Mouse (Mus musculus) kidney, adult 11 months (tissue): ENCODE data around the gene Amotl1.
"Not testable (repeated sequence)": the region's sequence is repeated elsewhere in the genome, so short reads cannot be mapped to it uniquely, and the experiment has no call there.

Source experiments
- DNase-seq: peaks from one replicate; pipeline ENCODE4 v3.0.0; 2022

Gene Amotl1

DNA sequence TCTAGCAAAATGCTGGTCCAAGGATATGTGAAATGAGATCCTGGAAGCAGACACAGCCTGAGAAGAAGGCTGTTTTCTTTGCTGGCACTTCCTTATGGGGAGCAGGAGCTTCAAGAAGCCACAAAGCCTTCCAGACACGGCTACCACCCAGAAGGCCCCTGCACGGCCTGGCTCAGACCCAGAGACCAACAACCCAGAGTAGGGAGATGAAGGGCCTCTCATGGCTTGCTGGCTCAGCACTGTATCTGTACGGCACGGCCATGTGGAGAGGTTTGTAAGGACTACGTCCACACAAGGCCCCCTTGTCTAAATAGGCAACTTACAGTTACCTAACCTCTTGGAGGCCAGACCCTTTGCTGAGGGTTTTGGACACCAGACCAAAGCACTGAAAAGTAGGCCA, 45.1 kb downstream of the Amotl1 start:
- DNase-seq: no peak

DNA sequence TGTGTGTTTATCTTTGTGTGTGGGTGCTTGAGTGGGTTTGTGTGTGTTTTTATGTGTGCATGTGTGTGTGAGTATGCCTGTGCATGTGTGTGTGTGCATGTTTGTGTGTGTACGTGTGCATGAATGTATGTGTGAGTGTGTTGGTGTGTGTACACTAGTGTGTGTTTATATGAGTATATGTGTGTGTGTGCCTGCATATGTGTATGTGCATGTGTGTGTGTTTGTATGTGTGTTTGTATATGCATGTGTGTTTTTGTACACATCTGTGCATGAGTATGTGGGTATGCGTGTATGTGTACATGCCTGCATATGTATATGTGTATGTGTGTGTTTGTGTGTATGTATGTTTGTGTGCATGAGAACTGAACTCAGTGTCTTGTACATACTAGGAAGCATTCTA, 46.7 kb downstream of the Amotl1 start:
- no peak for DNase-seq

DNA sequence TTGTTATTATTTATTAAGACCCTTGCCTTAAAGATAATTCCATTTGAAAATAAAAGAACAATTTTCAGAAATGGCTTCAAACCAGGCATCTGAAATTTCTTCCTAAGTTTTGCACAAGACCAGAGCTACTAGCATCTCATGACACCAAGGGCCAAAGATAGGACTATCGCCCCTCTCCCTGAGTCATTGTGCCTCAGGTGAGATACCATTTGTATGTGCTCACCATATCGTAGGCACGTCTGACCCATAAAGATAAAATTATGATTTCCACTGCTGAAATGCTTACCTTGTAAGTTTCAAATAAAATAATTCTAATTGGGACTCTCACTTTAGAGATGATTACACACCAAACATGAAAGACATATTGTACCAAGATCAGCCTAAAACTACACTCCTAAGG, 47.4 kb downstream of the Amotl1 start:
- DNase-seq: no peak

DNA sequence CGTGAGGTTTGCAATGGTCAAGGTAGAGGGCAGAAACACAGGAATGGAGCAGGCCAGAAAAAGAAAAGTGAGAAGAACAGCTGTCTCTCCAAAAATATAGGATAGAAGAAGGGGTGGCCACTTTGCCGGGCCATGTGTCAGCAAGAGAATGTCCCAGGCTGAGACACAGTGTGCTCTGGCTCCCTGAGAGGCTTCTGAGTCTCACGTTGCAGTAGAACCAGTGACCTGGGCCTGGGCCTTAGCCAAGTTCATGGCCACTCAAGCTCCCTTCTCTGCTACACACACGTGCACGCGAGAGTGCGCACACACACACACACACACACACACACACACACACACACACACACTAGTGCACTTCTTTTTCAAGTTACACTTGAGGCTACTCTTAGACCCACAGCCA, 48.0 kb downstream of the Amotl1 start:
- DNase-seq: no peak

DNA sequence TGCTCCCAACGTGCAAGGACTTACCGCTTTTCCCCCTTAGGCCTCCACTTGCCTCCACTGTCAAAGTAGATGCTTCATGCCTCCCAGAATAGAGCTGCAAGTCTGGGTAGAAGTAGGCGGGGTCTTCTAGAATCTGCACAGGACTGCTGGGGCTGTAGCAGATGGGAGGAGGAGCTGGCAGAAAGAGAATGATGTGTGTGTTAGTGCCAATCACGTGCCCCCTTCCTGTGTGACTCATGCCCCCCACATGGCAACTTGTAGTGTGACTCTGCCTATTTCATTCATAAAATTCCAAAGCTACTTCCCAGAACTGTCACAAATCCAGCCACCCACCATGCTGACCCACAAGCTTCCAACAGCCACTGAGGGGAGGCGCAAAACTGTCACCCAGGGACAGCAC, 48.4 kb downstream of the Amotl1 start:
- DNase-seq: no peak

DNA sequence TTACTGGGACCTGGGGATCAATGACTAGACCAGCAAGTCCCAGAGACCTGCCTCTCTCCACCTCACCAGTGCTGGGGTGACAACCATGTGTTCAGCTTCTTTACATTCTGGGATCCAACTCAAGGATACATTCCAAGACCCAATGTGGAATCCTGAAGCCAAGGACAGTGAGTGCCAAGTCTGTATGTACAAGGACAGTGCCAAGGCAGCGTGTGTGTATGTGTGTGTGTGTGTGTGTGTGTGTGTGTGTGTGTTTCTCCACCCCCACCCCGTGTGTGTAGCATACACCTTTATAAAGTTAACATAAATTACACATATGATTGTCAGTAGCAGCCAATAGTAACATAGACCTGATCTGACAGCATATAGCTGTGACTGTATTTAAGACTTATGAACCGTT, 49.0 kb downstream of the Amotl1 start:
- no peak for DNase-seq

DNA sequence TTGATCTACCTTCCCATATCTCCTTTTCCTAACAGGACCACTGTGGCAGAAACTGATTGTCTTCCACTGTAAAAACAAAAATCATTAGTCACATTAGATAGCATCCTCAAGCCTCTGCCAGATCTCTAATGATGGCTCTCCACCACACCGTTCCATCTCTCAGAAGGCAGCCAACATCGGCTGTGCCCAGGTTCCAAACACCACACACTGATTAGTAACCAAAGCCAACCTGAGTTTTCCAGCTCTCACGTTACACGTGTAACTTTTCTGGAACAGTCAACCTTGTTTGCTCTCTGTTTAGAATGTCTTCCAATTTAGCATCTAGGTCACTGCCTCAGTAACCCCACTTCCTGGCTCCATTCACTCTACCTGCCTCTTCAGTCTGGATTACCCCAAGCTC, 51.0 kb downstream of the Amotl1 start:
- no peak for DNase-seq

DNA sequence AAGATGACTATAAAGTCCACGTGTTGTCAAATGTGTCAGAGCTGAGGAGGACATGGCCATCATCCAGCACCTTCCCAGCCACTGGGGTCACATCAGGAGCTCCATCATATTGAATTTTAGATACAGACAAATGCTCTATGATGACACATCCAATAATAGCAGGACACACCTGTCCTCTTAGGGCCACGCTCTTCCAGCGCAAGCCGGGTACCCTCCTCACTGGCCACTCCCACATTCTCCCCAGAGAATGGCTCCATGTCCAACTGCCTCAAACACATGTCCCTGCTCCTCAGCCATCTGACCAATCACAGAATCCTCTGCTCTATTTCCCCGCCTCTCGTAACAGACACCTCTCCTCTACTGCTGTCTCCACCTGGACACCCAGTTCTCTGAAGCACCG, 54.2 kb downstream of the Amotl1 start:
- no peak for DNase-seq

DNA sequence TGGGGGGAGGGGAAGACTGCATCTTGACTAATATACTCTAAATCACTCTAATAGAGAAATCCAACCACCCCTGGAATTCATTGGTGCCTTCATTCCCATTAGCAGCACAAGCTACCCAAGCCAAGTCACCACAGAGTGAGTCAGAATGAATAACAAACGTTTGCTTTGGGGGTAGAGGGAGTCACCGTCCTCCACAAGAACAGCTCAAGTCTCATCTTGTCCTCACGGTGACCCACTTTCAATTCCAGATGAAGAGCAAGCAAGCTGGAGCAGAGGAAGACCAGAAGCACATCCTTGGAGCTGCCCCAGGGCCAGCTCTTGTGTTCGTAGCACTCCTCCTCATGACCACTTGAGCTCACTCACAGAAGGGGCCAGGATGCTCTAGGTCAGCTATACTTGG, 56.2 kb downstream of the Amotl1 start:
- no peak for DNase-seq

DNA sequence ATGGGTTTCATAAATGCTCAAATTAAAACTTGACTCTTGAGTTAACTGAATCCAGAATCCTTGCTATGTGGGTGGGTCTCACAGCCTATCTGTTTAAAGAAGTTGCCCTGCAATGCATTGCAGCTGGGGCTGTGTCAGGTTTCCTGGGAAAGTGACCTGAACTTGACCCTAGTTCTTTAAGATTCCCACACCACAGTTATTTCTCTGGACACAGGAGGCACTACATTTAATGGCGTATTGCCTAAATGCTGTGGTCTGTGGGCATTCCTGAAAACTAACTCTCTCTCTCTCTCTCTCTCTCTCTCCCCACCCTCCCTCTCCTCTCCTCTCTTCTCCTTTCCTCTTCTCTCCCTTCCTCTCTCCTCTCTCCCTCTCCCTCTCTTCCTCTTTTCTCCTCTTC, 59.2 kb downstream of the Amotl1 start:
- no peak for DNase-seq

DNA sequence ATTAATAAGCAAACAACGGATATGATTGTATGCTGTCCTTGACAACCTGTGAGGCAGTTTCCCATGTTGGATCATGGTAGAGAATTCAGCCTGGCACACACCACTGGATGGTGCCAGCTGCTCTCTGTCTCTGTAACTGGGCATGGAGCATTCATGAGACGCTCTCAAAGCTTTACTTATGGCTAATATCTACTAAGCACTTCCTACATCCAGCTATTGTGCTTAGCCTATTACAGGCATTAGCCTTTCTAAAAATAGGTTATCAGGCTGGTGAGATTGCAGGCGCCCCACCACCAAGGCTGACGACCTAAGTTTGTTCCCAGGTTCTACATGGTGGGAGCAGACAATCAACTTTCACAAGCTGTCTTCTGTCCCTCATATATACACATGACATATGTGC, 65.9 kb downstream of the Amotl1 start:
- no peak for DNase-seq

DNA sequence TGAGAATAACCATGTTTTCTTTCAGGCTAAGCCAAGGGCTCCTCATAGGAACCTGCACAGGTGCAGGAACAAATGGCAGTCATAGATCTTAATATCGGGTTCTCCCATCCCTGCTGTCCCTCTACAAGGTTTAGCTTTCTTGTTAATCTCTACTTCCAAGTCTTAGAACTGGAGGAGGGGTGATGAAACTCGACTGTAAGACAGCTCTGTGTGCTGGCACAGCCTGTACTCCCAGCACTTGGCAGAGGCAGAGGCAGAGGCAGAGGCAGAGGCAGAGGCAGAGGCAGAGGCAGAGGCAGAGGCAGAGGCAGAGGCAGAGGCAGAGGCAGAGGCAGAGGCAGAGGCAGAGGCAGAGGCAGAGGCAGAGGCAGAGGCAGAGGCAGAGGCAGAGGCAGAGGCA, 68.5 kb downstream of the Amotl1 start:
- not testable (repeated sequence) for DNase-seq

DNA sequence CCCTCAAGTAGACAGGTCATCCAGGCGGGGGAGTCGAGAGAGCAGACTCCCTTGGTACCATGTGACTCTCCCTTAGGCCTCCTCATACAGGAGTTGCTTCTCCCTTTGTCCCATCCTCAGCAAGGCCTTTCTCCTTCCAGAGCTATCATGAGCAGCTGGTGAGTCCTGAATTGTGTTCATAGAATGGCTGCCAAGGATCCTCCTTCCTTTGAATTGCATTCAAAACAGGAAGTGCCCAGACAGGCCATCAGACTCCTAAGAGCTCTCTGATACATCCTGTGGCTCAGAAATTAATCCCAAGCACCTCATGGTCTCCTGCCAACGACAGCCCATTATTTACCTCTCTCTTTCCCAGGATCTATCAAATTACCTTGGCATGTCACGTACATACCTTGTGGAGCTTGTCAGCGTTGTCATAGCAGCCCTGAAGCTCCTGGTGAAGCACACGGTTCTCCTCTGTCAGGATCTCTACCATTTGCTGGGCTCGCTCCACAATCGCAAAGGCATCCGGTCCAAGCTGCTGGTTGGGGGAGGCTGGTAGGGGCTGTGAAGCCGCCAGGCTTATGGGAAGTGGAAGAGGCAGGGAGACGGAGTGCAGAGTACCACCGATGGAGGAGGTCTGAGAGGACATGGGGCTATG, 70.0 kb downstream of the Amotl1 start:
- peak; percentile 22 for DNase-seq

DNA sequence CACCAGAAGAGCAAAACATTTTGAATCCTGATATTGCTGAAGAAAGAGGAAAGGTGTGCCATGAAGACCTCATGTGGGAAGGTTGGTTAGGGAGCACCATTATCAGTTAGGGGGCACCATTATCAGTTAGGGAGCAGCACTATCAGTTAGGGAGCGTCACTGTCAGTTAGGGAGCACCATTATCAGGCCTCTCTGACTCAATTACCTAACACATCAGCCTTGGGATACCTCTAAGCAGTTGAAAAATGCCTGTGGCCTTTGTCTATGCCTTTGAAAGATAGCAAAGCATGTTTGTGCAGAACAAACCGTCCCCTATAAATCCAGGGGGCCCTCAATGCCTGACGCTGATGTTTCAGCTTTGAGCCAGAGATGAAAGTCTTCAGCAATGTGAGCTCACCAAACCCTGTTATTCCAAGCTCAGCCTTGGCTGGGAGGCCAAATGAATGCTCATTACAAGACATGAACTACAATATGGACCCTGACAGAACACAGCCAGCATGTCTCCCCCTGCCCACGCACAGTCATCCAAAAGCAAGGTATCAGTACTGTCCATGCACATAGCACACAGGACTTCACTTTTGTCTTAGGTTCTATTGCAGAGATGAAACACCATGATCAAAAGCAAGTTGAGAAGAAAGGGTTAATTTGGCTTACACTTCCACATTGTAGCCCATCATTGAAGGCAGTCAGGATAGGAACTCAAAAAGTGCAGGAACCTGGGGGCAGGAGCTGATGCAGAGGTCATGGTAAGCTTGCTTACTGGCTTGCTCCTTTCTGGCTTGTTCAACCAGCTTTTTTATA, 75.5 kb downstream of the Amotl1 start:
- DNase-seq: no peak

DNA sequence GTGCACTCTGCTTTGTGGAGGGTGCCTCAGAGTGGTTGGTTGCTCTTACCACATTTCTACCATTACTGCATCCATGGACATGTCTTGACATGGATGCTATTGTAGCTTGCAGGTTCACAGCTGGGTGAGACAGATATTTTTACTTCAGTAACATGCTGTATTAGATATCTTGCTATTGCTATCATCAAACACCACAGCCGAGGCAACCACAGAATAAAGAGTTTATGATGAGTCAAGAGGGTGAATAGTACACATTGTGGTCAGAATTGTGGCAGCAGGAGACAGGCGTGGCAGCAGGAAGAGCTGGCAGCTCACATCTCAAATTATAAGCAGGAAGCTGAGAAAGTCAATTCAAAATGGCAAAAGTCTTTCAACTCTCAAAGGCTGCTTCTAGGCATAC, 76.4 kb downstream of the Amotl1 start:
- no peak for DNase-seq

DNA sequence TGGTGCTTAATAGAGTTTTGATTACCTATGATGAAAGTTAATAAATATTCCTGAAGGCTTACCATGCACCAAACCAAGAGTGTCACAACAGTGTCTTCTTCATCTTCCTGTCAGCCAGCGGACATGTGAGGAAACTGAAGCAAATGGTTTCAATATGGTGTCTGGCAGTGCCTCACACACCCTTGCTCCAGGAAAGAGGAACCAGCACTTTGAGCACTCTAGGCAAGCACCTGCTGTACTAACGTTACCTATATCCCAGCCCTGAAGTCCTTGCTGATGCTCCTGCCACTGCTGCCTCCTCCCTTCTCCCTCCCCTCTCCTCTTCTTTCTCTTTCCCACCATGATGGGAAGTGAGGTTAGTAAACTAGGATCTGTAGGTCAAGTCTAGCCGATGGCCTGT, 80.4 kb downstream of the Amotl1 start:
- no peak for DNase-seq

DNA sequence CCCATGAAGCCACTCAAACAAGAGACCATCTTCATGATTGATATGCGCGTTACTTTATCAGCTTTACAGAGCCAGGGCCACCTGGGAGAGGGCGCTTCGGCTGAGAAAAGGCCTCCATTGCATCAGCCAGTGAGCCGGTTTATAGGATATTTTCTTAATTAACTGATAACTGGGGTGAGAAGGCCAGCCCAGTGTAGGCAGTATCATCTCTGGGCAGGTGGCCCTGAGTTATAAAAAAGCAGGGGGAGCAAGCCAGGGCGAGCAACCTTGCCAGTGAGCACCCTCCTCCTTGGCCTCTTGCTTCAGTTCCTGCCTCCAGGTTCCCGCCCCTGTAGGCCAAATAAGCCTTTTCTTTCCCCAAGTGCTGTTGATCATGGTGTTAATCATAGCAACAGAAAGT, 81.5 kb downstream of the Amotl1 start:
- no peak for DNase-seq

DNA sequence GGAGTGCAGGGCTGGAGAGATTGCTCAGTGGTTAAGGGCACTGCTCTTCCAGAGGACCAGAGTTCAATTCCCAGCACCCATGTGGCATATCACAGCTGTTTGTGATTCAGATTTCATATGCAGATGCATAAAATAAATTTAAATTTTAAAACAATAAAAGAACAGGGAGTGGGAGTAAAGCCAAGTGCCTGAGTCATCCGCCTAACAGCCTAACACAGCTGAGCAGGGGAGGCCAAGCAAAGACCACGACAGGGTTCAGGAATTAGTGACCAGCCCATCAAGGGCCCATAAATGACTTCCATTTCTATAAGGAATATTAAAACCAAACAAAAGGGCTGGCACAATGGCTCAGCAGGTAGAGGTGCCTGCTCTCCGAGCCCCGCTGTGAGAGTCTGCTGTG, 84.3 kb downstream of the Amotl1 start:
- no peak for DNase-seq

DNA sequence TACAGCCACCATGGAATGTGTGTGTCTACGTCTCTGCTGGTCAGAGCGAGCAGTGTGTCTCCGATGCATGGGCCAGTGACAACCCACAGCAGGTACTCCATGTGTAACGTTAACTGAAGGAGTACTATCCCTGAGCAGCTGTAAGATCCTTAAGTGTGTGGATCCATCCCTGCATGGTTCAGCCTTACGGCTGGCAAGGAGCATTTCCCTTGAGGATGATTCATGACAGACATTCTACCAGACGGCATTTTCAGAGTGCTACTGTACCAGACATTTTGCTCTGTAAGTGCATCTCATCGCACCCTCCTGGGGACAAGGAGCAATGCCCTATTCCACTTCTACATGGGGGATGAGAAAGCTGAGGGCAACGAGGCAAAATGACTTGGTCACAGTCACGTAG, 84.9 kb downstream of the Amotl1 start:
- no peak for DNase-seq

DNA sequence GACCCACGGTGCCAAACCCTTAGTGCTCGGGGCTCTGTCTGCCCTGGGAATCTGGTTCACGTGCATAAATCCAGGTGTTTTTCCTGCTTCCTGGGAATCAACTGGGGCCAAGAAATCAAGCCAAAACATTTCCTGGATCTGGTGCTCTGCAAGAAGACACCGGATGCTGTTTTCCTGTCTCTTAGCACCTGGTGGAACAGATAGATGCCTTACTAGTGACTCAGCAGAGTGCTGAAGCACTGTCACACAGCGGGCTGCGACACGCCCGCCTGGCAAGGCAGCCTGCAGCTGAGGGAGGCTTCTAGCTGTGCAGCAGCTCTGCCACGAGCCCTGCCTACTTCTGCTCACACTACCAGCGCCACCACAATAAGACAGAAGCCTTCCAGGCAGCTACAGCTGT, 85.4 kb downstream of the Amotl1 start:
- peak; percentile 11 for DNase-seq

DNA sequence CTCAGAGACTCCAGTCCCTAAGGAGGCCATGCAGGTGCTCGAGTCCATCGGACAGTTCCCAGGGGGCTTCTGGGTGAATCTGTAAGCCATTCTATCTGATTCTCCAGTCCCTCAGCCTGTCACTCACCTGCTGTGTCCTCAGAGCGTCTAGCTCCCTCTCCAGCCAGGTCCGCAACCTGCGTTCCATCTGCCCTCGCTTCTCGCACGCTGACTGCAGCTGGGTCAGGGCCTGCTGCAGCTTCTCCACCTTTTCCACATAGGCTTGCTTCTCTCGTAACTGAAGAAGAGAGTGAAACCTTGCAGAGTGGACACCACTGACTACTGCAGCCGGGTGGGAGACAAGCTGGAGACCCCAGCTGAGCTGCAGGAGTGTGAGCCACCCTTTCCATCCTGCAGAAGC, 86.5 kb downstream of the Amotl1 start:
- DNase-seq: no peak

DNA sequence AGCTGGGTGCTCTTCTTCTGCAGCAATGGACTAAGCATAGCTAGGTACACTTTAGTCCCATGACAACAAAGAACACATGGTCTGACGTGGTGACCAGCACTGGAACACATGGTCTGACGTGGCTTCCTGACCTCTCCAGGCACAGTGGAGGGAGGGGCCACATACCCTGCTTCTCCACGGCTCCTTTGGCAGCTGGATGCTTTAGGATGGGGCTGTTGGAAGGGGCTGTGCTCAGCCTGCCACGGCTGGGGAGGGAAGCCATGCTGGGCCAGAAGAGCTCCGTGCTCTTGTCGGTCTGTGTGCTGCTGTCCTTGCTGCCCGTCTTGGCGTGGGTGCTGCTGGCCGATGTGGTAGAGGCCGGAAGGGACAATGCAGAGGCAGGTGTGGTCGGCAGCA, 96.5 kb downstream of the Amotl1 start:
- DNase-seq: no peak

DNA sequence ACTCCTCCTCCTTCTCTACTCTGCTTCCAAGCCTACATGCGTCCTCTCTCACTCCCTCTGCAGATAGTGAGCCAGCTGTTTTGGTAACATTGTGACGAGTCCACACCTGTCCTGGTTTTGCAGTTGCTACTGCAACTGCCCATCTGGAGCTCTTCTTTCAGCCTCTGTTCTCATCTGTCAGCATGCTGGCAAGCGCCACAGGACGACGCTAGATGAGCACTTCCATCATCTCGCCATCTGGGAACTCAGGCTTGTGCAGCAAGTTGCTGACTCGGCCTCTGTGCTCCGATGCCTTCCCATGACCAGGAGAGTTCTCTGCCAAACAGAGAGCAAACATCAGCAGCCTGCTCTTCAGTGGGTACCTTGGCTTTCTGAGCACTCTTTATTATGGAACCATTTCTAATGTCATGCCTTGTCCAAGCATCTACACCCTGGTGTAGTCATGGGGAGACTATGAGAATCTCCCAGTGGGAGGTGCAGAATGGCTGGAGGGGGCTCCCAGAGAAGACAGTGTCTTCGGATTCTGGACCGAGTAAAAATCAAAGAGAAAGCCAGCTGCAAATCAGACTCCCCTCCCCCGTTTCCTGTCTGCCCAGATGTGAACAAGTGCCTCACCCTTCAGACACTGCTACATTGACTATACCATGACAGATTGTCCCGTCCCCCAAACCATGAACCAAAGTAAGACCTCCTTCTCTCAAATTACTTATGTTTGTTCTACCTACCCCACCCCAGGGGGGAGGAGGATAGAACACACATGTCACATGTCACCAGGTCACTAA, 97.1 kb downstream of the Amotl1 start:
- DNase-seq: no peak
